Mouse (Mus musculus): ENCODE data around the gene Emd. TPM values are rescaled to one million over a fixed set of nuclear protein-coding genes. Genes with fewer than 3 reads are reported as not detected.

The Emd gene
- total RNA-seq, 2 experiments from 2014 or later: 37.2 to 43.0 TPM

DNA sequence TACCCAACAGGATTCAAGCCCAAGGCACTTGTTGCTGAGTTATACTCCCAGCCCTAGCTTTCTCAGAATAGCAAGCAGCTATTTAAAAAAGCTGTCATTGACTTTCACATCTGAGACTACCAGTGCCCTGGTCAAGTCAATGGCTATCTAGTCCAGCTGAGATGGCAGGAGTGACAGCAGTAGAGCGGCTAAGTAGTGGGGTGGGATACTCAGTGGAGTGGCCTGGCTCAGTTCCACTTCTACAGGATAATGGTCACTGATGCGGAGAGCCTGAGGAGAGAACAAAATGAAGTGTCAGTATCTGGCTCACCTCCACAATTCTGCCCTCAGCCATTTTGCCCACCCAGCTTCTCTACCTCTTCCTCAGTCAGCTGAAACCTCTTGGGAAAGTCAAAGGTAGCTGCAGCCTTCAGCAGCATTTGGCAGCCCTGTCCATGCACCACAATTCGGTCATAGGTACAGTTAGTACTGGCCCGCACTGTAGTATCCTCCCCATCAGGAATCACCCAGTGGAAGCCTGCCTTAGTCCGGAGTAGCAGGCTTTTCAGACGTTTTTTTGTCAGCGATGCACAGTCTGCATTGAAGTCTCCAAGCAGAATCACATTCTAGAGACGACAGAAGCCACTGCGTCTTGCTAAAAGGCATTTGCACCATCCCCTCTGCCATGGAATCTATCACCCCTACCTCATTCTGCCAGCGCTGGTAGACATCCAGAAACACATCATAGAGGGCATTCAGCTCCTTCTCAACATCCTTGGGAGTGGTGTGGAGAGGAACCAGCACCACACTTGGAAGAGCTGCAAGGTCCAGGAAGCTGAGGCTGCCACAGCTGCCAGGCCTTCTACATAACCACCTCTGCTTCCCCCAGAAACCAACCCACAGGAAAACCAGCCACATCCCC is 19.2 kb downstream of the Emd start:
- DNase-seq (ENCODE audit: low spot score in 2 of 2): no peak

DNA sequence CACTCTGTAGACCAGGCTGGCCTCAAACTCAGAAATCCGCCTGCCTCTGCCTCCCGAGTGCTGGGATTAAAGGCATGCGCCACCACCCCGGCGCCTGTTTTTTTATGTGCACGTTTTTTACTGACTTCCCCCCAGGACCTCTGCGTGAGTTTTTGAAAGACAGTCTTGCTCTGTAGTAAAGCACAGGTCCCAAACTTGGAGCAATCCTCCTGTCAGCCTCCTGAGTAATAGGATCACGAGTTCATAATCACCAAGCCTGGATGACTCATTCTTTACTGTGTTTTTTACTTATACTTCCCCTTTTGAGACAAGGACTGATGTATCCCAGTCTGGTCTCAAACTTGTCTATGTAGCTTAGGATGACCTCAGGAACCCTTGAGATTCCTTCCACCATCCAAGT is 23.4 kb downstream of the Emd start:
- no peak for DNase-seq (ENCODE audit: low spot score in 2 of 2)

DNA sequence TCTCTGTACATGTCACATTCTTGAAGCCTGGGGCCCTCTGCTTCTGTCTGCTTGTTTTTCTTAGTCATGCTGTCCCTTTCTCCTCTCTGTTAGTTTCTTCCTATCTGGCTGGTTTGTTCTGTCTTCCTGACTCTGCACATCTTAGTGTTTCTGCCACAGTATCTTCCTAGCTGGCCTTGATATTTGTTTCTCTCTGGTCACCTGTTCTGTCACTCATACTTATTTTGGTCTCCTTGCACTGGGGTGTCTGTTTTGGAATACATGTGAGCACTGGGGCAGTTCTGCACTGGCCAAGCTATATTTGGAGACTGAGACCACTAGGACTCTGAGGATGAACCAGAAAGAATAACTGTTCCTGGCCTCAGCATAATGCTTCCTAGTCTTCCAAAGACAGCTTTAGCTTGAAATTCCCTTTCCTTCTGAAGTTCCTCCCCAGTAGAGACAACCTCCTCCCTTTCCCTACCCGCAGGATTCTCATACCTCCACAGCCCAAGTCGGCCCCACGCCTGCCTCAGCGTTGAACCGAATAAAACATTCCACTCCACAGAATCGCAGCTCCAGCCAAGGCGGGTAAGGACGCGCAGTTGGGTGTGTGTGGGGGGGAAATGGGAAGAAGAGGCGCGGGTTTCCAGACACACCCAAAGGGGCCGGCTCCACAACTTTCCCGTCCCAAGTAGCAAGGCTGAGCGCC is 26.7 kb downstream of the Emd start:
- DNase-seq (ENCODE audit: low spot score in 2 of 2): no peak

DNA sequence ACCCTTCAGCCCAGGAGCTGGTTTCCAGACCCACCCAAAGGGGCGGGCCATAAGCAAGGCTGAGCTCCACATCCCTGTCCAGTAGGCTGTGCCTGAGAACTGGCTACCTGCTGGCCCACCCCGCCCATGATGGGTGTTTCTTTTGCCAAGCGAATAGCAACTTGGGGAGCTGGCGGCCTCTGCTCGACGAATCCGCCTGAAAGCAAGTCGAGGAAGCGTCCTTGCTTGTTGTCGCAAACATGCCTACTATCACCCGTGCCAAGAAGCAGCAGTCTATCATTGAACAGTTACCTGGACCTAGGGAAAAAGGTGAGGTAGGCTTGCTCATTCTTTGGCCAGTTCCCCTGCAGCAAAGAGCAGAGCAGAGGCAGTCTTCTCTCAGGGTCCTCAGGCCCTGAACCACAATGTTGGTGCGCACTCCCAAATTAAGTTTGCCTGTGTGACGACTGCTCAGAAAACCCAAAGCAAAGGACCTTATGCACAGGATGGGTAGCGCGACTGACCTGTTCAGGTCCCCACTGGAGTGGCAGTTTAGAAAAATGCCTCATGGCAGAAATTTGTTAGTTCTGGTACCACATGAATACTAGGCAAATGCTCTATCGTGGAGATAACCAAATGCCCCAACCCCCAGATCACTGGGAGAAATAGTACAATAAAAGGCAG is 27.4 kb downstream of the Emd start, which contains the start of the genes Taz and Dnase1l1:
TSS of gene Taz (plus strand) at position 181 of the 663 bp plus-strand sequence.
TSS of gene Dnase1l1 (minus strand) at position 606 of the 663 bp plus-strand sequence.
- DNase-seq (ENCODE audit: low spot score in 2 of 2): peak; percentile 14 to 28

DNA sequence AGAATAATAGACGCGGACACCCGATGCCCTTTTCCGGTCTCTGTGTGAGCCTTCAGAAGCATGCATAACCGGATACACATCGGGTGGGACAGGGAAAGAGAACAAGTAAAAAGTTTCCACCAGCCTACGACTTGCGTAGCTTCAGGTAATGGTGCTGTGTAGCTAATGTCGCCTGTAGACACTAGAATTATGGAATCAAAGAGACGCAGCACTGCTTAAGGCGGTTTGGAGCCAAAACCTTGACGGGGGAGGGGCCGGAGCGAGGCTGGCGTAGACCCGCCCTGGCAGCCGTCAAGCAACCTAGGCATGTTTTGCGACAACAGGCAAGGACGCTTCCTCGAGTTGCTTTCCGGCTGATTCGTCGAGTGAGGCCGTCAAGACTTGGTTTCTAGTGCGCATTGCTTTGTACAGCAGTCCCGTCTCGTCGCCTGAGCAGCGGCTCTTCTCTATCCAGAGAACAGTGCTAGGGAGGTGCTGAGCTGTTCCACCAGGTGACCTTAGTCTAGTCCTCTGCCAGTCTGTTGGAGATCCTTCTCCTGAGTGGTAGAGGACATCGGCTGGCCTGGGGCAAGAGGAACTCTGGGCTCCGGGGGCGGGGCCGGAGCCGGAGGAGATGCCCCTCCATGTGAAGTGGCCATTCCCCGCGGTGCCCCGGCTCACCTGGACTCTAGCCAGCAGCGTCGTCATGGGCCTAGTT is 28.1 kb downstream of the Emd start:
- peak; percentile 77 to 92 for DNase-seq (ENCODE audit: low spot score in 2 of 2)

DNA sequence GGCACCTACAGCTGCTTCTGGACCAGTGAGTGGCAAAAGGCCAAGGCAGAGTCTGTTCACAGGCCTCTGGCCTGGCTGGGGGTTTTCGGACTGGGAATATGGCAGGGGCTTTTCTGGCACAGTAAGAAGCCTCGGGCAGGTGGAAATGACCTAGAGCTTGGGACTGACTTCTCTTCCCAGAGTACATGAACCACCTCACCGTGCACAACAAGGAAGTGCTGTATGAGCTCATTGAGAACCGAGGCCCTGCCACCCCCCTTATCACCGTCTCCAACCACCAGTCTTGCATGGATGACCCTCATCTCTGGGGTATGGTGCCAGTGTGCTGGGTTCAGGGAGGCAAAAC is 28.6 kb downstream of the Emd start:
- no peak for DNase-seq (ENCODE audit: low spot score in 2 of 2)

DNA sequence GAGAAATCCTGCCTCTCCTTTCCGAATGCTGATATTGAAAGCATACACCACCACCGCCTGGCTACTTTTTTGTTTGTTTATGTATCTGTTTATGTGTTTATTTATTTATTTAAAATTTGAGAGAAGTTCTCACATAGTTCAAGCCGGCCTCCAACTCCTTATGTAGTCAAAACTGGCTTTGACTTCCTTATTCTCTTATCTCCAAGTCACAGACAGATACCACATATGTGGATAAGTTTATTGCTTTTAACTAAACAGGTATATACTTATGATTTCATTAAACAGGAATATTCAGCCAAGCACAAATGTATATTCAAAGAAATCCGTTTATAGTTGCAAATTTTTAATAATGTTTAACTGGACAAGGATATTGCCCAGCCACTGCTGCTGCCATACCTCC is 38.9 kb downstream of the Emd start:
- no peak for DNase-seq (ENCODE audit: low spot score in 2 of 2)

DNA sequence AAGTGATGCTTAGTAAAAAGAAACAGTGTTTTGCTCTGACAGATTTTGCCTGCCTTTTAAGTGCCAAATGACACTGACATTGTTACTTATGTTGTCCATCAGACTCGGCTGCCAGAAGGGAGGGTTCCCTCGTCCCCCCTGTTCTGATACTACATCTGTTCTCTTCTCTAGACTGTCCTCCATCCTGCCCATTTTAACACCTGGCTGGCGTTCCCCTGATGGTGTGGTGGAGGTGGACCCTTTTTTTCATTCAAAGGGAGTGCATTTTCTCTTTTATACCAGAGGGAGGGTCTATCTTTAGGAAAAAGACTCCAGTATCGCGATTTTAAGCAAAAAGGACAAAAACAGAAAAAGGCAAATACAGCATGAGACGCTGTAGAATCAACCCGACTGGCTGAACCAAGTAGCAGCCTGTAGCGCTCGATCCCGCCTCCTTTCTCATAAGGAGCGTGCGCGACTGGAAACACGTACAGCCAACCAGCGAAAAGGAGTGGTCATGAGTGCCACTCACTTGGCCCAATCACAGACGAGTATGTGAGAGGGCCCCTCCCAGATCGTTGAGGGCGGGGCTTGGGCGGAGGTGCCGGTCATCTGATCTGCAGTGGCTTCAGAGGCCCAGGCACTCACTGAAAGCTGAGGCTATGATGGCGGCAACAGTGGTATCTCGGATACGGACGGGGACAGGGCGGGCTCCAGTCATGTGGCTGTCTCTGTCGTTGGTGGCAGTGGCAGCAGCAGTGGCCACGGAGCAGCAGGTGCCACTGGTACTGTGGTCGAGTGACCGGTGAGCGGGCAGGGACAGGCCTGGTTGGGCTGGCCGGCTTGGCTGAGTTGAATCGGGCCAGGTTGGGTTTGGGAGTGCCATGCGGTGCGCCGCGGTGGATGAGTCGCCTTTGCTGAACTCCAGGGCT is 42.3 kb downstream of the Emd start, which contains the start of gene Atp6ap1:
TSS of gene Atp6ap1 (plus strand) at position 560 of the 911 bp plus-strand sequence.
- DNase-seq (ENCODE audit: low spot score in 2 of 2): peak; percentile 90 to 96

DNA sequence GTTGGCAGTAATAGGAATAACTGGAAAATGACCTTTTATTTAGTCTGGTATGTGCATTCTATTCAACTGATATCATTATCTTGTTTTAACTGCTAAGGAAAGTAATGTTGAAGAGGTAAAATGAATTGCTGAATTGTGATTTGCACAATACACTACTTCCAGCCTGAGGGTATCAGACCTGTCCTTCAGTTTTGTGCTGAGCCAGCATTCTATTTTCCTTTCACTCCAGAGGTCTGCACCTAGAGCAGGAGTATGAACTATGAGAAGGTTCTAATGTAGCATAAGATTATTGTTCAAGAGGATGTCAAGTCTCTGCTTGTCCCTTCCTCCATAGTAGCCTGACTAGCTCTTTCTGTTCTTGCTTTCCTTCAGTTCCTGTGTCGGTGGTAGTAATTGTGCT is 43.9 kb downstream of the Emd start:
- no peak for DNase-seq (ENCODE audit: low spot score in 2 of 2)

DNA sequence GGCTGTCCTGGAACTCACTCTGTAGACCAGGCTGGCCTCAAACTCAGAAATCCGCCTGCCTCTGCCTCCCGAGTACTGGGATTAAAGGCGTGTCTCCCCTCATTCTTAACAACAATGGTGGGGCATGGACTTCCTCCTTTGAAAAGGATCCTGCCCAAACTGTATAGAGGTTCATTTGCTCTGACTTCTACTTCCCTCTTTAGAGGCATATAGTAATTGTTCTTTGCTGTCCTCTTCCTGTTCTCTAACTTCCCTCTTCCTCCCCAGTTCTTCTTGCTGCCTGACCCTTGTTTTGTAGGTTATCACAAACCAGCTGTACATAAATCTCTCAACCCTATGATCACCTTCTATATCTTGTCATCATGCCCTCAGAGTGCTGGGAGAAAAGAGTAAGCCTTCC is 45.2 kb downstream of the Emd start:
- no peak for DNase-seq (ENCODE audit: low spot score in 2 of 2)

DNA sequence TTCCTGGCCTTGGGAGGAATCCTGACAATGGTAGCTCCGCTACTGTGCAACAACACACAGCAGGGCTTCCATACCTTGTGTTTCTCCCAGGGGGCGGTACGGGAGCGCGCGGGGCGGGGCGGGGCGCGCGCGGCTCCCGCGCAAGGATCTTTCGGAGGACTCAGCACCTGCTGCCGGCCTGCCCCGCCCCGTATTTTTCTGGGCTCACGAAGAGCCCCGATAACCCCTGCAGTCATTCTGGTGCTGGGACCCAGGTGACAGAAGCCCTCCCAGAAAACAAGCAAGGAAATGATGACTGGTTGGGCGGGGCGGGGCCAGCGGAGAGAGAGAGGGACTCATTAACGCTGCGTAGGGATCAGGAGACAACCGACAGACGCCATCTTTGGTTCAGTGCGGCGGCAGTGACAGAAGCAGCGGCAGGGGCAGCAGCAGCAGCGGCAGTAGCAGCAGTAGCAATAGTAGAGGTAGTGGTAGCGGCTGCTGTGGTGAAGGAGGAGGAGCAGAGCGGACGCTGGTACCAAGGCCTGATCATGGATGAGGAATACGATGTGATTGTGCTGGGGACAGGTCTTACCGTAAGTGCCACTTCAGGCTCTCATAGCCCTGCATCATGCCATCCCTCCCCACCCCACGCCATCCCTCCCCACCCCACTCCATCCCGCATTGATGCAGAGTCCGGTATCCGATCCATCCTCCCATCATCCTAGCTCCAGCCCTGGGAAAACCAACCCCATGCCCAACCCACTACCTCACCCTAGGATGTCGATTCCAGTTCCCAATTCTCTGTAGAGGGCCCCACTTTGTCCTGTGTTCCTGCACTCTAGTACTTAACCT is 50.6 kb downstream of the Emd start, which contains the start of gene Gdi1:
TSS of gene Gdi1 (plus strand) at position 132 of the 834 bp plus-strand sequence.
- peak; percentile 67 to 77 for DNase-seq (ENCODE audit: low spot score in 2 of 2)

Small RNAs within 50 kb of the gene (microRNA-seq; reads per million reads assigned to microRNA genes)
- gene Mir7091: 0 reads per million in 2 experiments

Other genes starting within 250 kb of the Emd start
- 10 to 100 TPM; 50.1 to 55.4 TPM for gene Irak1, start 230.8 kb upstream of the Emd start, total RNA-seq (2021)
- gene Opn1mw, start 127.2 kb upstream of the Emd start, total RNA-seq (2021): under 1 TPM; 0.51 to 0.62 TPM
- gene Mecp2, start 119.3 kb upstream of the Emd start, total RNA-seq (2021): 10 to 100 TPM; 95.9 to 97.0 TPM
- not detected for gene Tex28, start 86.8 kb upstream of the Emd start, total RNA-seq (2021)
- not detected for gene Tktl1, start 77.4 kb upstream of the Emd start, total RNA-seq (2021)
- gene Flna, start 4.9 kb upstream of the Emd start, total RNA-seq (2021): 10 to 100 TPM; 44.8 to 52.5 TPM
- gene Rpl10, start 16.1 kb downstream of the Emd start, total RNA-seq (2021): 100 to 1,000 TPM; 185 to 211 TPM
- 10 to 100 TPM; 57.7 to 60.7 TPM for gene Taz, start 27.2 kb downstream of the Emd start, total RNA-seq (2021)
- gene Dnase1l1, start 27.6 kb downstream of the Emd start, total RNA-seq (2021): 1 to 10 TPM; 2.4 to 2.6 TPM
- 100 to 1,000 TPM; 327 to 335 TPM for gene Atp6ap1, start 42.4 kb downstream of the Emd start, total RNA-seq (2021)
- gene Gdi1, start 50.3 kb downstream of the Emd start, total RNA-seq (2021): 100 to 1,000 TPM; 615 to 618 TPM
- gene Fam50a, start 58.3 kb downstream of the Emd start, total RNA-seq (2021): 10 to 100 TPM; 24.6 to 30.3 TPM
- gene Plxna3, start 74.4 kb downstream of the Emd start, total RNA-seq (2021): 10 to 100 TPM; 22.2 to 23.0 TPM
- gene Lage3, start 98.9 kb downstream of the Emd start, total RNA-seq (2021): 10 to 100 TPM; 19.7 to 24.0 TPM
- gene Ubl4a, start 118.5 kb downstream of the Emd start, total RNA-seq (2021): 10 to 100 TPM; 61.5 to 61.8 TPM
- gene Slc10a3, start 118.7 kb downstream of the Emd start, total RNA-seq (2021): 1 to 10 TPM; 2.3 to 2.6 TPM
- gene Fam3a, start 138.6 kb downstream of the Emd start, total RNA-seq (2021): 10 to 100 TPM; 15.4 to 20.8 TPM
- 10 to 100 TPM; 49.7 to 51.5 TPM for gene Ikbkg, start 138.6 kb downstream of the Emd start, total RNA-seq (2021)
- gene G6pdx, start 174.5 kb downstream of the Emd start, total RNA-seq (2021): 10 to 100 TPM; 26.0 to 29.3 TPM
- gene Gm6880, start 226.7 kb downstream of the Emd start, total RNA-seq (2021): not detected